Mouse (Mus musculus) ES-Bruce4 (cell line): Measurements from ENCODE around the gene Col5a1.

Source experiments
- CTCF ChIP-seq: IDR thresholded peaks from one replicate; pipeline ENCODE4 v1.8.1; 2011; ENCODE audit warnings: low read depth, low read length
- EP300 ChIP-seq: IDR thresholded peaks from 2 replicates; pipeline ENCODE4 v1.6.1; 2011; ENCODE audit warnings: low read depth, low read length; ENCODE audit not compliant: insufficient read depth
- POLR2A ChIP-seq: IDR thresholded peaks from one replicate; pipeline ENCODE4 v1.8.1; 2011; ENCODE audit warnings: low read length; ENCODE audit not compliant: insufficient read depth

DNA sequence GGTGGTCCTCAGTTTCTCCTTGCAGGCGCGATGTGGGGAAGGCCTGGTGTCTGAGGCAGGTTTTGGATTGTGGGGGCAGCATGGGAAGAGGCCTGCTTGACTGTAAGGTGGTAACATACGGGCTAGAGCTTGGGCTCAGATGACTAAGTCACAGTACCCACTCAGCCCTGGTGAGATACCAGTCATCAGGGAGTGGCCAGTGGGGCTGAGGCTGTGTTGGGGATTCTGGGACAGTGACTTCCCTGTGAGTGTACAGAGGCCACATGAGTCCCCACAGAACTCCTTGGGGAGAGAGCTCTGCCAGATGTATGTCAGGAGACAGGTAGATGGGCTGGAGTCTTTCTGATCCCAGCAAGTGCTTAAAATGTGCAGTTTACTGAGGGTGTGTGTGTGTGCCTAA is 31.0 kb downstream of the Col5a1 start:
- TF ChIP-seq CTCF (no peak), POLR2A (no peak), EP300 (no peak)
